Mouse (Mus musculus): Measurements from ENCODE around the gene Specc1.

DNA sequence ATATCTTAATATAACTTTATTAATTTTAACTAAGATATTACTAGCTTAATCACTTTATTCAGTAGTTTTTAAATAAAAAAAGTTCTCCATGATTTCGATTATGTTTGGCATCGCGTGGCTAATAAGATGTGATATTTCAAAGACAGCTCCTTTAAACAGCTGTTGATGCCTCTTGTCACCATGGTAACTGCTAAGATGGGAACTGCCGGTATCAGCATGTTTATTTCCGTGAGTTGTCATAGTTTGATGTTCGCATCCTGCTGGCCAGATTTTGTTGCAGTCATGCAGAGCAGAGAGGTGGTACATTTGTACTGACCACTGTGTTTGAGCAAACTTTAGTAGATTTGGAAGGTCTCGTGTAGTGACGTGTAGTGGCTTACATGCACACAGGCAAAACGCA is 33.1 kb downstream of the Specc1 start:
- TF ChIP-seq POLR2A (IDR thresholded peaks at IDR 0.05; ENCODE audit: control insufficient read depth in 1 of 2, insufficient read depth in 1 of 2, low read depth in 1 of 2, low read length in 2 of 2, poor library complexity in 1 of 2), result no peak
- TF ChIP-seq ZC3H11A (IDR thresholded peaks at IDR 0.05; ENCODE audit: low read depth, low read length), result no peak
- TF ChIP-seq SIN3A (IDR thresholded peaks at IDR 0.05; ENCODE audit: low read length), result no peak
- no peak for TF ChIP-seq CTCF (IDR thresholded peaks at IDR 0.05 in 2 of 3, conservative IDR thresholded peaks at IDR 0.05 in 1 of 3; ENCODE audit: control insufficient read depth in 1 of 3, insufficient read depth in 1 of 3, low read depth in 2 of 3, low read length in 3 of 3, poor library complexity in 1 of 3, severe bottlenecking in 1 of 3)
- no peak for TF ChIP-seq TBP (IDR thresholded peaks at IDR 0.05; ENCODE audit: low read depth, low read length)
- TF ChIP-seq NRF1 (IDR thresholded peaks at IDR 0.05; ENCODE audit: insufficient read depth, low read depth, low read length, poor library complexity, severe bottlenecking), result no peak
- no peak for TF ChIP-seq GABPA (IDR thresholded peaks at IDR 0.05; ENCODE audit: low read depth, low read length)
- TF ChIP-seq MYB (IDR thresholded peaks at IDR 0.05; ENCODE audit: low read depth, low read length), result no peak
- no peak for TF ChIP-seq MEF2A (IDR thresholded peaks at IDR 0.05; ENCODE audit: extremely low read depth, insufficient replicate concordance, low read depth, low read length, poor library complexity, severe bottlenecking)
- no peak for TF ChIP-seq MAZ (IDR thresholded peaks at IDR 0.05; ENCODE audit: low read depth, low read length)
- TF ChIP-seq MXI1 (IDR thresholded peaks at IDR 0.05; ENCODE audit: low read depth, low read length), result no peak
- TF ChIP-seq EP300 (IDR thresholded peaks at IDR 0.05; ENCODE audit: low read depth in 1 of 2, low read length in 2 of 2), result no peak
